Mouse (Mus musculus) limb, embryonic 13.5 days (tissue): Measurements from ENCODE around the gene Zkscan17. TPM values are rescaled to one million over a fixed set of nuclear protein-coding genes. Genes with fewer than 3 reads are reported as not detected.
"Not testable (repeated sequence)": the region's sequence is repeated elsewhere in the genome, so short reads cannot be mapped to it uniquely, and the experiment has no call there.

Experiments used
- ATAC-seq: fragments of 200-750 bp; cut with Nextera tagmentation; 2 replicates; pipeline ENCODE4 v1.8.0; 2017; ENCODE audit warnings: low read depth, moderate number of reproducible peaks, moderate TSS enrichment; ENCODE audit not compliant: low FRiP score
- H3K27ac ChIP-seq: fragments of 300-500 bp; sonication (generic); 2 replicates; pipeline ENCODE4 v1.5.1; 2015; ENCODE audit warnings: inconsistent platforms, mild to moderate bottlenecking, moderate library complexity
- H3K27me3 ChIP-seq: fragments of 300-500 bp; sonication (generic); 2 replicates; pipeline ENCODE4 v1.6.1; 2015; ENCODE audit warnings: mild to moderate bottlenecking, inconsistent platforms
- H3K36me3 ChIP-seq: fragments of 300-500 bp; sonication (generic); 2 replicates; pipeline ENCODE4 v1.6.1; 2015; ENCODE audit warnings: inconsistent platforms, mild to moderate bottlenecking, moderate library complexity
- H3K4me1 ChIP-seq: fragments of 300-500 bp; sonication (generic); 2 replicates; pipeline ENCODE4 v1.6.1; 2015; ENCODE audit warnings: inconsistent platforms
- H3K4me2 ChIP-seq: fragments of 300-500 bp; sonication (generic); replicated peaks from 2 replicates; pipeline ENCODE4 v1.6.1; 2015; ENCODE audit warnings: inconsistent platforms, mild to moderate bottlenecking, moderate library complexity
- H3K4me3 ChIP-seq: fragments of 300-500 bp; sonication (generic); 2 replicates; pipeline ENCODE4 v1.5.1; 2015; ENCODE audit warnings: moderate library complexity, mild to moderate bottlenecking, inconsistent platforms
- H3K9ac ChIP-seq: fragments of 300-500 bp; sonication (generic); 2 replicates; pipeline ENCODE4 v1.6.1; 2015; ENCODE audit warnings: mild to moderate bottlenecking, inconsistent platforms
- H3K9me3 ChIP-seq: fragments of 300-500 bp; sonication (generic); 2 replicates; pipeline ENCODE4 v1.6.1; 2016; ENCODE audit warnings: inconsistent platforms
- WGBS: fragments of 180-500 bp; shearing (Covaris S2); methylation state at CpG from one replicate; pipeline ENCODE4 v1.1.7; 2015; 5-methylcytosine and 5-hydroxymethylcytosine counted together
- polyA plus RNA-seq: library from polyadenylated mRNA; unstranded; fragments of >200 nt; fragmentation: Nextera tagmentation; extraction: Ambion mirVana; gene quantifications from 2 replicates; pipeline ENCODE4 v1.2.1, GENCODE M21; 2015

Gene Zkscan17
- 26.1 and 26.8 TPM in 2 replicates for polyA plus RNA-seq

DNA sequence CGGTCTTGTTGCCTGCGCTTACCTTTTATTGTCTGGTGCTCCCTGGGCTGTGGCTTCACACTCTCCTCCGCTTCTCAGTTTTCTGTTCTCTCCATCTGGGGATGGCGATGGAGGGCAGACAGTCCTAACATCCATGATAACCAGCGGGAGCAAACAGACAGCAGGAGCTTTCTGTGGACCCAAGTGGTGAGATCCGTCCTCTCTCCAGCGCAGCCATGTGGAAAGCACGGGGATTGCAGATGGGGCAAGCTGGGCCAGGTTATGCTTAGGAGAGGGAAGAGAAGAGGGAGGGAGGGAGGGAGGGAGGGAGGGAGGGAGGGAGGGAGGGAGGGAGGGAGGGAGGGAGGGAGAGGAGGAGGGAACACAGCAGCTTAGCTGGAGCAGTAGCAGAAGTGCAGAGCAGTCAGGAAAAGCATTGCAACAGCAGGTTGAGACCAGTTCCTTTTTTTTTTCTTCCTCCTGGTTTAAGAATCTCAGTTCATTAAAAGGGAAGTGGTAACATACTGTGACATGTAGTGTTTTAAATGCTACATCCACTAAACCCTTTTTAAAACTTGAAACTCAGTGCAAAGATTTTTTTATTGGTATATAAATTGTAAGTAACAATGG, at the start of gene Zkscan17:
Zkscan17 (minus strand) TSS at position 280 of the 609 bp plus-strand sequence.
- no peaks in the 10 kb centered on the region for H3K27me3 ChIP-seq
- no peaks in the 10 kb centered on the region for H3K9me3 ChIP-seq
- H3K27ac ChIP-seq, result no peak within 1 kb of the TSS
- H3K36me3 ChIP-seq, result no peaks in the 10 kb centered on the region
- H3K4me2 ChIP-seq, result no peak within 1 kb of the TSS
- no peak within 1 kb of the TSS for H3K9ac ChIP-seq
- peaks cover 12% of the 10 kb centered on the region for H3K4me1 ChIP-seq
- H3K4me3 ChIP-seq, result no peak within 1 kb of the TSS
- WGBS, result 62% methylated on average over 8 of the region's 8 CpGs
- ATAC-seq, result no peak

- H3K4me1 ChIP-seq, ATAC-seq, H3K36me3 ChIP-seq, H3K27ac ChIP-seq, H3K9me3 ChIP-seq, H3K9ac ChIP-seq, H3K4me3 ChIP-seq, H3K4me2 ChIP-seq: not testable (repeated sequence)
- H3K27me3 ChIP-seq, result peaks cover 24% of the 10 kb centered on the region
These were observed 49.6 kb upstream of the Zkscan17 start, which contains the start of gene Olfr222 for GRCm38 (mm10) chr11:59576135-59576534. Gene Olfr222 (minus strand): TSS chr11:59576235.

GRCm38 (mm10) chr11:59575726-59576125, 49.2 kb upstream of the Zkscan17 start:
- 40% methylated on average over 9 of the region's 9 CpGs for WGBS
- no peak overlapping the region for H3K4me2 ChIP-seq
- H3K9ac ChIP-seq, result no peak overlapping the region
- H3K4me3 ChIP-seq, result no peak overlapping the region
- H3K36me3 ChIP-seq, result no peaks in the 10 kb centered on the region
- peaks cover 28% of the 10 kb centered on the region for H3K27me3 ChIP-seq
- no peaks in the 10 kb centered on the region for H3K9me3 ChIP-seq
- H3K27ac ChIP-seq, result no peak overlapping the region
- H3K4me1 ChIP-seq, result no peaks in the 10 kb centered on the region
- no peak for ATAC-seq

GRCm38 (mm10) chr11:59569306-59569705, 42.8 kb upstream of the Zkscan17 start:
- Histone ChIP-seq H3K4me2 (no peak overlapping the region), H3K4me3 (no peak overlapping the region), H3K9ac (no peak overlapping the region), H3K27ac (no peak overlapping the region), H3K9me3 (no peaks in the 10 kb centered on the region), H3K4me1 (no peaks in the 10 kb centered on the region), H3K36me3 (no peaks in the 10 kb centered on the region), H3K27me3 (peaks cover 27% of the 10 kb centered on the region)
- WGBS, result 72% methylated on average over 3 of the region's 3 CpGs
- ATAC-seq, result no peak

- no peaks in the 10 kb centered on the region for H3K9me3 ChIP-seq
- no peak overlapping the region for H3K4me3 ChIP-seq
- H3K36me3 ChIP-seq, result no peaks in the 10 kb centered on the region
- H3K4me2 ChIP-seq, result no peak overlapping the region
- no peaks in the 10 kb centered on the region for H3K27me3 ChIP-seq
- no peaks in the 10 kb centered on the region for H3K4me1 ChIP-seq
- no peak overlapping the region for H3K27ac ChIP-seq
- H3K9ac ChIP-seq, result no peak overlapping the region
- 70% methylated on average over 9 of the region's 9 CpGs for WGBS
- no peak for ATAC-seq
These were observed 36.3 kb upstream of the Zkscan17 start for GRCm38 (mm10) chr11:59562837-59563236.

DNA sequence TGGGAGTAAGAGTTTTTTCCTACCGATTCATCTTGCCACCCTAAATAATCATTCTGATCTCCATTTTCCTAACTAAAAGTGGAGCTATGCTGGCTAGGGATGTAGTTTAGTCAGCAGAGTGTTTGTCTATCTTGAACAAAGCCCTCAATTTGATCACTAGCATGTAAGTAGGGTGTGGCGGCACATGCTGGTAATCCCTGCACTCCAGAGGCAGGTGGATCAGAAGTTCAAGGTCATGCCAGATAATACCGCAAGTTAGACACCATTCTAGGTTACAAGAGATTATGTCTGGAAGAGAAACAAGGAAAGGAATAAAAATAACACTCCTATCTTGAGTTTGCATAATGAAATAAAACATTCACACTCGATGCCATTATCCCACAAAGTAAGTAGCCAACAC, 35.8 kb upstream of the Zkscan17 start:
- ATAC-seq, result no peak
- Histone ChIP-seq H3K36me3 (no peaks in the 10 kb centered on the region), H3K9me3 (no peaks in the 10 kb centered on the region), H3K9ac (no peak overlapping the region), H3K27ac (no peak overlapping the region), H3K4me3 (no peak overlapping the region), H3K4me1 (no peaks in the 10 kb centered on the region), H3K27me3 (no peaks in the 10 kb centered on the region), H3K4me2 (no peak overlapping the region)
- WGBS, result 94% methylated on average over 4 of the region's 4 CpGs

DNA sequence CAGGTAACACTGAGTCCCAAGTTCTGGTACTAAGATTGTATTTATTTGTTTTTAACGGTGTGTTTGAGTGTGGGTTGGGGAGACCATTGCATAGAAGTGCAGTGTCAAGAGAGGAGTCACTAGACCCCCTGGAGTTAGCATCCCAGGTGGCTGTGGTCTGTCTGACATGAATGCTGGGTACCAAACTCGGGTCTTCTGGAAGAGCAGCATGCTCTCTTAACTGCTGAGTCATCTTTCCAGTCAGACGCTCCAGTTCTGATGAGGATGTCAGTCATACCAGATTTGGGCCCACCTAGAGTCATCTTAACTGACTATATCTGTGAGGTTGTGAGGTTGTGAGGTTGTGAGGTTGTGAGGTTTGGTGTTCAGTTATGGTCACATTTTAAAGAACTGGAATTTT, 34.4 kb upstream of the Zkscan17 start:
- Histone ChIP-seq H3K4me1 (no peaks in the 10 kb centered on the region), H3K4me2 (no peak overlapping the region), H3K36me3 (no peaks in the 10 kb centered on the region), H3K4me3 (no peak overlapping the region), H3K27ac (no peak overlapping the region), H3K9me3 (no peaks in the 10 kb centered on the region), H3K27me3 (no peaks in the 10 kb centered on the region), H3K9ac (no peak overlapping the region)
- 69% methylated on average over 3 of the region's 3 CpGs for WGBS
- no peak for ATAC-seq

GRCm38 (mm10) chr11:59554535-59554934, 28.0 kb upstream of the Zkscan17 start:
- no peak overlapping the region for H3K9ac ChIP-seq
- H3K4me2 ChIP-seq, result no peak overlapping the region
- no peak overlapping the region for H3K4me3 ChIP-seq
- no peaks in the 10 kb centered on the region for H3K9me3 ChIP-seq
- H3K27me3 ChIP-seq, result no peaks in the 10 kb centered on the region
- 80% methylated on average over 8 of the region's 8 CpGs for WGBS
- H3K4me1 ChIP-seq, result no peaks in the 10 kb centered on the region
- H3K36me3 ChIP-seq, result no peaks in the 10 kb centered on the region
- ATAC-seq, result no peak
- no peak overlapping the region for H3K27ac ChIP-seq

DNA sequence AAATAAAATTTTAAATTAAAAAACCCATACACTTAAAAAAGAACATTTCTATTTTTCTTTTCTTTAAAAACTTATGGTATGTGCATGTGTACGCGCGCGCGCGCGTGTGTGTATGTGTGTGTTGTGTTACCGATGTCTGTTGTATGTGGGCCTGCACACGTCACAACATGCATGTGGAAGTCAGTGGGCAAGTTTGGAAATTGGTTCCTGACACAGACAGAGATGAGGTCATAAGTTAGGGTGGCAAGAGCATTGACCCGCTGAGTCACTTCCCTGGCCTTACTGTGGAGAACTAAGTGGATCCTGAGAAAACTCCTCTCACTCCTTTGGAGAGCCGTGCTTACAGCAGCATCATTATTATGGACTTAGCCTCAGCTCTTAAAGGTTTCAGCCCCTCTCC, 27.6 kb upstream of the Zkscan17 start:
- Histone ChIP-seq H3K9ac (no peak overlapping the region), H3K36me3 (no peaks in the 10 kb centered on the region), H3K27me3 (no peaks in the 10 kb centered on the region), H3K9me3 (no peaks in the 10 kb centered on the region), H3K4me1 (no peaks in the 10 kb centered on the region), H3K4me3 (no peak overlapping the region), H3K4me2 (no peak overlapping the region), H3K27ac (no peak overlapping the region)
- no peak for ATAC-seq
- WGBS, result 94% methylated on average over 11 of the region's 11 CpGs

- WGBS, result 84% methylated on average over 9 of the region's 9 CpGs
- H3K36me3 ChIP-seq, result no peaks in the 10 kb centered on the region
These were observed 17.5 kb upstream of the Zkscan17 start for GRCm38 (mm10) chr11:59544005-59544404.

DNA sequence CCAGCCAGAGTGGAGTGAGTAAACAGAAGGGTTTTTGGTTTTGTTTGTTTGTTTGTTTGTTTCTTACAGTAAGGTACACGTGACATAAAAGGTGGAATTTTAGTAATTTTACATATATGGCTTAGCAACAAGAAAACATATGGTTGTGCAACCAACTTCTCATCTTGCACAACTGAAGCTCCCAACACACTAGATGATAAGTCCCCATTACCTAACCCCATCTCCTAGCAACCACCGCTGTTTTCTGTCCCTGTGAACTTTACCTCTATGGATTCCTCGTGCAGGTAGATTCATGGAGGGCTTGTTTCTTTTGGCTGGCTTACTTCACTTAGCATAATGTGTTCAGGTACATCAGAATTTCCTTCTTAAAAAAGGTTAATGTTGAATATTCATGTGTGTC, 16.8 kb upstream of the Zkscan17 start:
- H3K9ac ChIP-seq, result no peak overlapping the region
- peaks cover 3% of the 10 kb centered on the region; the same call in 1 of the 2 replicates for H3K4me1 ChIP-seq
- H3K4me3 ChIP-seq, result no peak overlapping the region
- H3K27me3 ChIP-seq, result no peaks in the 10 kb centered on the region
- no peak overlapping the region for H3K4me2 ChIP-seq
- H3K9me3 ChIP-seq, result no peaks in the 10 kb centered on the region
- WGBS, result 80% methylated on average over 3 of the region's 3 CpGs
- no peaks in the 10 kb centered on the region for H3K36me3 ChIP-seq
- H3K27ac ChIP-seq, result no peak overlapping the region
- ATAC-seq, result no peak

More at GRCm38 (mm10) chr11:59544005-59544404, 17.5 kb upstream of the Zkscan17 start:
- Histone ChIP-seq H3K27me3 (0 out of 2 replicates have a peak, but pooled peaks cover 3% of the 10 kb centered on the region), H3K4me2 (no peak overlapping the region), H3K4me3 (no peak overlapping the region), H3K9me3 (no peaks in the 10 kb centered on the region), H3K9ac (no peak overlapping the region), H3K27ac (no peak overlapping the region), H3K4me1 (no peaks in the 10 kb centered on the region)
- no peak for ATAC-seq

- Histone ChIP-seq H3K9ac (no peak overlapping the region), H3K36me3 (no peaks in the 10 kb centered on the region), H3K9me3 (no peaks in the 10 kb centered on the region), H3K4me1 (peaks cover 10% of the 10 kb centered on the region; the same call in 1 of the 2 replicates), H3K27me3 (no peaks in the 10 kb centered on the region), H3K27ac (no peak overlapping the region), H3K4me3 (no peak overlapping the region), H3K4me2 (no peak overlapping the region)
- ATAC-seq, result no peak
- 76% methylated on average over 6 of the region's 6 CpGs for WGBS
These were observed 15.9 kb upstream of the Zkscan17 start for GRCm38 (mm10) chr11:59542442-59542841.

- 56% methylated on average over 3 of the region's 3 CpGs for WGBS
- H3K9me3 ChIP-seq, result no peaks in the 10 kb centered on the region
- peaks cover 10% of the 10 kb centered on the region; the same call in 1 of the 2 replicates for H3K4me1 ChIP-seq
- H3K4me3 ChIP-seq, result no peak within 1 kb of the TSS
- no peak for ATAC-seq
- no peak within 1 kb of the TSS for H3K4me2 ChIP-seq
- no peaks in the 10 kb centered on the region for H3K27me3 ChIP-seq
- no peak within 1 kb of the TSS for H3K27ac ChIP-seq
- H3K9ac ChIP-seq, result no peak within 1 kb of the TSS
- H3K36me3 ChIP-seq, result no peaks in the 10 kb centered on the region
These were observed 14.8 kb upstream of the Zkscan17 start, which contains the start of gene Nlrp3 for GRCm38 (mm10) chr11:59541324-59541723. Gene Nlrp3 (plus strand): TSS chr11:59541568.
